Mouse (Mus musculus): ENCODE measurements around the gene Tceal8. TPM values are rescaled to one million over a fixed set of nuclear protein-coding genes. Genes with fewer than 3 reads are reported as not detected.
"Not testable (repeated sequence)": the region's sequence is repeated elsewhere in the genome, so short reads cannot be mapped to it uniquely, and the experiment has no call there.

Gene Tceal8
- polyA plus RNA-seq (2012; rRNA removed) = 0.96 and 1.2 TPM in 2 replicates

GRCm38 (mm10) chrX:136172118-136172551 is at the start of gene Tceal8:
Tceal8 (minus strand) TSS chrX:136172342.
- DNase-seq = peak; percentile 8
- TF ChIP-seq CTCF (IDR thresholded peaks at IDR 0.05; ENCODE audit: borderline replicate concordance, control insufficient read depth, extremely low read depth, insufficient read depth, low read length, poor library complexity) (no peak), POLR2A (IDR thresholded peaks at IDR 0.05; ENCODE audit: control insufficient read depth, extremely low read depth, insufficient read depth, low read length, poor library complexity) (no peak)
- 5% methylated on average over 10 of the region's 10 CpGs for WGBS

GRCm38 (mm10) chrX:136216303-136216702 is 44.2 kb upstream of the Tceal8 start:
- TF ChIP-seq CTCF (IDR thresholded peaks at IDR 0.05; ENCODE audit: borderline replicate concordance, control insufficient read depth, extremely low read depth, insufficient read depth, low read length, poor library complexity) = no peak
- TF ChIP-seq POLR2A (IDR thresholded peaks at IDR 0.05; ENCODE audit: control insufficient read depth, extremely low read depth, insufficient read depth, low read length, poor library complexity) = no peak
- Histone ChIP-seq H3K27me3 (ENCODE audit: control insufficient read depth, insufficient read depth, low read length) (no peaks in the 10 kb centered on the region), H3K4me3 (ENCODE audit: control insufficient read depth, insufficient read depth, low read length) (no peak overlapping the region), H3K27ac (ENCODE audit: control insufficient read depth, insufficient read depth, low read length) (no peak overlapping the region), H3K36me3 (ENCODE audit: control insufficient read depth, insufficient read depth, low read length) (no peaks in the 10 kb centered on the region), H3K4me1 (replicated peaks; ENCODE audit: control insufficient read depth, insufficient read depth, low read length) (no peaks in the 10 kb centered on the region)
- no peak for DNase-seq
- 72% methylated on average over 1 of the region's 1 CpGs for WGBS

More at GRCm38 (mm10) chrX:136172118-136172551, at the start of gene Tceal8:
- Histone ChIP-seq H3K27ac (ENCODE audit: control insufficient read depth, insufficient read depth, low read length) (no peak within 1 kb of the TSS), H3K27me3 (ENCODE audit: control insufficient read depth, insufficient read depth, low read length) (no peaks in the 10 kb centered on the region), H3K36me3 (ENCODE audit: control insufficient read depth, insufficient read depth, low read length) (no peaks in the 10 kb centered on the region), H3K4me3 (ENCODE audit: control insufficient read depth, insufficient read depth, low read length) (peak within 1 kb of the TSS; percentile 31), H3K4me1 (replicated peaks; ENCODE audit: control insufficient read depth, insufficient read depth, low read length) (no peaks in the 10 kb centered on the region)

- H3K27me3 ChIP-seq (ENCODE audit: control insufficient read depth, insufficient read depth, low read length); H3K27ac ChIP-seq (ENCODE audit: control insufficient read depth, insufficient read depth, low read length); H3K4me3 ChIP-seq (ENCODE audit: control insufficient read depth, insufficient read depth, low read length); H3K36me3 ChIP-seq (ENCODE audit: control insufficient read depth, insufficient read depth, low read length); H3K4me1 ChIP-seq (replicated peaks; ENCODE audit: control insufficient read depth, insufficient read depth, low read length); DNase-seq: not testable (repeated sequence)
- 28% methylated on average over 10 of the region's 67 CpGs for WGBS
Observed at GRCm38 (mm10) chrX:136214729-136215677, 42.9 kb upstream of the Tceal8 start, which contains the start of the genes Tceal7 and Bex1. Tceal7 (plus strand) TSS chrX:136214779. Bex1 (minus strand) TSS chrX:136215513.

- Histone ChIP-seq H3K4me3 (ENCODE audit: control insufficient read depth, insufficient read depth, low read length) (no peak overlapping the region), H3K4me1 (replicated peaks; ENCODE audit: control insufficient read depth, insufficient read depth, low read length) (no peaks in the 10 kb centered on the region), H3K27me3 (ENCODE audit: control insufficient read depth, insufficient read depth, low read length) (no peaks in the 10 kb centered on the region), H3K27ac (ENCODE audit: control insufficient read depth, insufficient read depth, low read length) (no peak overlapping the region), H3K36me3 (ENCODE audit: control insufficient read depth, insufficient read depth, low read length) (no peaks in the 10 kb centered on the region)
- 100% methylated on average over 2 of the region's 2 CpGs for WGBS
- no peak for DNase-seq
- TF ChIP-seq CTCF (IDR thresholded peaks at IDR 0.05; ENCODE audit: borderline replicate concordance, control insufficient read depth, extremely low read depth, insufficient read depth, low read length, poor library complexity) (no peak), POLR2A (IDR thresholded peaks at IDR 0.05; ENCODE audit: control insufficient read depth, extremely low read depth, insufficient read depth, low read length, poor library complexity) (no peak)
Observed at GRCm38 (mm10) chrX:136213396-136213795, 41.3 kb upstream of the Tceal8 start.

- no peak for DNase-seq
- no peaks in the 10 kb centered on the region for H3K27me3 ChIP-seq (ENCODE audit: control insufficient read depth, insufficient read depth, low read length)
- TF ChIP-seq POLR2A (IDR thresholded peaks at IDR 0.05; ENCODE audit: control insufficient read depth, extremely low read depth, insufficient read depth, low read length, poor library complexity) = no peak
- no peak for TF ChIP-seq CTCF (IDR thresholded peaks at IDR 0.05; ENCODE audit: borderline replicate concordance, control insufficient read depth, extremely low read depth, insufficient read depth, low read length, poor library complexity)
- 85% methylated on average over 6 of the region's 6 CpGs for WGBS
- H3K36me3 ChIP-seq (ENCODE audit: control insufficient read depth, insufficient read depth, low read length) = no peaks in the 10 kb centered on the region
- no peaks in the 10 kb centered on the region for H3K4me1 ChIP-seq (replicated peaks; ENCODE audit: control insufficient read depth, insufficient read depth, low read length)
- no peak overlapping the region for H3K27ac ChIP-seq (ENCODE audit: control insufficient read depth, insufficient read depth, low read length)
- no peak overlapping the region for H3K4me3 ChIP-seq (ENCODE audit: control insufficient read depth, insufficient read depth, low read length)
Observed at GRCm38 (mm10) chrX:136204406-136204805, 32.3 kb upstream of the Tceal8 start.

GRCm38 (mm10) chrX:136203664-136204066 is 31.5 kb upstream of the Tceal8 start, which contains the start of gene Tceal5:
Tceal5 (minus strand) TSS chrX:136203876.
- 11% methylated on average over 9 of the region's 9 CpGs for WGBS
- Histone ChIP-seq H3K4me1 (replicated peaks; ENCODE audit: control insufficient read depth, insufficient read depth, low read length) (no peaks in the 10 kb centered on the region), H3K36me3 (ENCODE audit: control insufficient read depth, insufficient read depth, low read length) (no peaks in the 10 kb centered on the region), H3K27ac (ENCODE audit: control insufficient read depth, insufficient read depth, low read length) (no peak within 1 kb of the TSS), H3K4me3 (ENCODE audit: control insufficient read depth, insufficient read depth, low read length) (no peak within 1 kb of the TSS), H3K27me3 (ENCODE audit: control insufficient read depth, insufficient read depth, low read length) (no peaks in the 10 kb centered on the region)
- no peak for DNase-seq
- TF ChIP-seq POLR2A (IDR thresholded peaks at IDR 0.05; ENCODE audit: control insufficient read depth, extremely low read depth, insufficient read depth, low read length, poor library complexity) (no peak), CTCF (IDR thresholded peaks at IDR 0.05; ENCODE audit: borderline replicate concordance, control insufficient read depth, extremely low read depth, insufficient read depth, low read length, poor library complexity) (no peak)

Measured in thymus, adult 2 months (tissue).